Mouse (Mus musculus): ENCODE data around the gene Synj2.

Gene Synj2

GRCm38 (mm10) chr17:5973536-5973935, 32.5 kb downstream of the Synj2 start:
- no peak for DNase-seq (ENCODE audit: inconsistent ontology term)

GRCm38 (mm10) chr17:5975099-5975977, 34.3 kb downstream of the Synj2 start:
- peak; percentile 69 for DNase-seq (ENCODE audit: inconsistent ontology term)

- DNase-seq (ENCODE audit: inconsistent ontology term) = no peak
Measured at GRCm38 (mm10) chr17:5976221-5977055, 35.4 kb downstream of the Synj2 start.

- DNase-seq (ENCODE audit: inconsistent ontology term) = no peak
Measured at GRCm38 (mm10) chr17:5977056-5977920, 36.2 kb downstream of the Synj2 start.

- peak; percentile 36 for DNase-seq (ENCODE audit: inconsistent ontology term)
Measured at GRCm38 (mm10) chr17:5977921-5978504, 36.9 kb downstream of the Synj2 start.

GRCm38 (mm10) chr17:5978505-5979077, 37.5 kb downstream of the Synj2 start:
- DNase-seq (ENCODE audit: inconsistent ontology term) = peak; percentile 70

GRCm38 (mm10) chr17:5980860-5981259, 39.8 kb downstream of the Synj2 start:
- DNase-seq (ENCODE audit: inconsistent ontology term) = no peak

- DNase-seq (ENCODE audit: inconsistent ontology term) = no peak
Measured at GRCm38 (mm10) chr17:5983150-5983549, 42.1 kb downstream of the Synj2 start.

- DNase-seq (ENCODE audit: inconsistent ontology term) = peak; percentile 48
Measured at GRCm38 (mm10) chr17:5983901-5984300, 42.8 kb downstream of the Synj2 start.

- no peak for DNase-seq (ENCODE audit: inconsistent ontology term)
Measured at GRCm38 (mm10) chr17:5984700-5985231, 43.7 kb downstream of the Synj2 start.

- no peak for DNase-seq (ENCODE audit: inconsistent ontology term)
Measured at GRCm38 (mm10) chr17:5985271-5985670, 44.2 kb downstream of the Synj2 start.

- peak; percentile 52 for DNase-seq (ENCODE audit: inconsistent ontology term)
Measured at GRCm38 (mm10) chr17:5987271-5988056, 46.4 kb downstream of the Synj2 start.

- no peak for DNase-seq (ENCODE audit: inconsistent ontology term)
Measured at GRCm38 (mm10) chr17:5988102-5988501, 47.0 kb downstream of the Synj2 start.

- no peak for DNase-seq (ENCODE audit: inconsistent ontology term)
Measured at GRCm38 (mm10) chr17:5992866-5993580, 51.9 kb downstream of the Synj2 start.

GRCm38 (mm10) chr17:5993581-5994260, 52.6 kb downstream of the Synj2 start:
- no peak for DNase-seq (ENCODE audit: inconsistent ontology term)

- peak; percentile 58 for DNase-seq (ENCODE audit: inconsistent ontology term)
Measured at GRCm38 (mm10) chr17:5994606-5995005, 53.5 kb downstream of the Synj2 start.

- no peak for DNase-seq (ENCODE audit: inconsistent ontology term)
Measured at GRCm38 (mm10) chr17:5996589-5996988, 55.5 kb downstream of the Synj2 start.

- peak; percentile 51 for DNase-seq (ENCODE audit: inconsistent ontology term)
Measured at GRCm38 (mm10) chr17:5997380-5998234, 56.5 kb downstream of the Synj2 start.

Data from Muller cell, postnatal 12 days (primary cell).